Mouse (Mus musculus) kidney, adult 2 months (tissue): ENCODE data around the gene Zfand2b.

Source experiments
- CTCF ChIP-seq: fragments of 200-500 bp; conservative IDR thresholded peaks from 2 replicates; pipeline ENCODE4 v1.5.1; 2011; ENCODE audit warnings: low read depth, mild to moderate bottlenecking, control low read depth, low read length, moderate library complexity, mixed read lengths; ENCODE audit not compliant: insufficient read depth, insufficient read length
- POLR2A ChIP-seq: fragments of 200-500 bp; IDR thresholded peaks from one replicate; pipeline ENCODE4 v1.6.1; 2011; ENCODE audit warnings: low read depth, low read length, control low read depth

GRCm38 (mm10) chr1:75218227-75219001 is 50.0 kb downstream of the Zfand2b start:
- TF ChIP-seq POLR2A (peak; percentile 5), CTCF (no peak)
